Mouse (Mus musculus) midbrain, embryonic 14.5 days (tissue): ENCODE measurements around the gene Trim12c. TPM values are rescaled to one million over a fixed set of nuclear protein-coding genes. Genes with fewer than 3 reads are reported as not detected.
"Not testable (repeated sequence)": the region's sequence is repeated elsewhere in the genome, so short reads cannot be mapped to it uniquely, and the experiment has no call there.

Source experiments
- ATAC-seq: fragments of 200-750 bp; cut with Nextera tagmentation; 2 replicates; pipeline ENCODE4 v1.8.0; 2017; ENCODE audit warnings: moderate number of reproducible peaks, moderate library complexity; ENCODE audit not compliant: low FRiP score, low TSS enrichment
- DNase-seq: peaks from one replicate; pipeline ENCODE4 v3.0.0-alpha.2; 2015
- H3K27ac ChIP-seq: fragments of 300-500 bp; sonication (generic); replicated peaks from 2 replicates; pipeline ENCODE4 v1.5.1; 2014; ENCODE audit warnings: mild to moderate bottlenecking, low read depth, low read length, moderate library complexity
- H3K27me3 ChIP-seq: fragments of 300-500 bp; sonication (generic); 2 replicates; pipeline ENCODE4 v1.6.1; 2014; ENCODE audit warnings: low read length, control low read depth, mixed read lengths; ENCODE audit not compliant: control insufficient read depth, insufficient read depth
- H3K36me3 ChIP-seq: fragments of 300-500 bp; sonication (generic); 2 replicates; pipeline ENCODE4 v1.6.1; 2014; ENCODE audit warnings: low read length, control low read depth; ENCODE audit not compliant: control insufficient read depth, insufficient read depth
- H3K4me1 ChIP-seq: fragments of 300-500 bp; sonication (generic); 2 replicates; pipeline ENCODE4 v1.6.1; 2014; ENCODE audit warnings: mild to moderate bottlenecking, antibody characterized with exemption, low read length, control low read depth; ENCODE audit not compliant: control insufficient read depth, insufficient read depth
- H3K4me2 ChIP-seq: fragments of 300-500 bp; sonication (generic); 2 replicates; pipeline ENCODE4 v1.6.1; 2014; ENCODE audit warnings: mild to moderate bottlenecking, low read length, moderate library complexity
- H3K4me3 ChIP-seq: fragments of 300-500 bp; sonication (generic); replicated peaks from 2 replicates; pipeline ENCODE4 v1.5.1; 2014; ENCODE audit warnings: low read depth, low read length
- H3K9ac ChIP-seq: fragments of 300-500 bp; sonication (generic); replicated peaks from 2 replicates; pipeline ENCODE4 v1.6.1; 2014; ENCODE audit warnings: mild to moderate bottlenecking, low read length, moderate library complexity
- H3K9me3 ChIP-seq: fragments of 300-500 bp; sonication (generic); 2 replicates; pipeline ENCODE4 v1.6.1; 2016; ENCODE audit warnings: low read length, control low read depth, mixed read lengths; ENCODE audit not compliant: control insufficient read depth
- WGBS: fragments of 180-500 bp; shearing (Covaris S2); extraction: QIAGEN DNeasy Blood & Tissue Kit; methylation state at CpG from one replicate; pipeline ENCODE4 v1.1.7; 2014; 5-methylcytosine and 5-hydroxymethylcytosine counted together
- polyA plus RNA-seq: library from polyadenylated mRNA; unstranded; fragments of >200 nt; fragmentation: Nextera tagmentation; extraction: Ambion mirVana; gene quantifications from 2 replicates; pipeline ENCODE4 v1.2.1, GENCODE M21; 2014

Gene Trim12c
- 1.0 and 1.4 TPM in 2 replicates for polyA plus RNA-seq

DNA sequence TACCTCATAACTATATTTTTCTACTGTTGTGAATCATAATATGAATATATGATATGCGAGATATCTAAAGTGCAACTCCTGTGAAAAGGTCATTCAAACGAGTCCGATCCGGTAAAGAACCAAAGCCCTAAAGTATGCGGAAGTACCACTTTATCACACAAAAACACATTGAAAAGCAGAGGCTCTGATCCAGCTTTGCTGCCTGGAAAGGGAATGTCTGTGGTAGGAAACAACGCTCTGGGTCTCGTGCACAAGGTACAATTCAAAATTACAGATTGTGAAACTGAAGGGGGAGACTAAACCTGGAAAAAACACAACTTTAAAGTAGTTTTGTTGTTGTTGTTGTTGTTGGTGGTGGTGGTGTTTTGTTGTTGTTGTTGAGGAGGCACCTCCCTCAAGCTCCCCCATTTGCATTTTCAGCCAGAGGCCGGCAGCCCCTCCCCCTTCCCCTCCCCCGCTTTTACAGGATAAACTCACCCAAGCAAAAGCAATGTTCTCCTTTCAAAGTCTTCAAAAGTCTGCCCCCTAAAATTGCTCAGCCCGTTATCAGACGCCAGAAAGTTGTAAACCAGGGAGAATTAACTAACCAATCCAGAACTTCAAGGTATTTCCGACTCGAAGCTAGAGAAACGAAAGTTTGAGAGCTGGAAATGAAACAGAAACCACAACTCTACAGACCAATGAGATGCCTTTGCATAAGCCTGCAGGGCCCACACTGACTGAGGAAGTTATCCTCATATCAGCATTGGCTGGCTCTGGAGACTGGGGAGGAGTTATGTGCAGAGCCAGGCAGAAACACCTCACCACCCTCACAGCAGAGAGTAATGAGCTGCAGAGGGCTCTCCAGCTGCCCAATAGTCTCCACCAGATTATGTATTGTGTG lies at the start of gene Trim12c:
TSS of gene Trim12c (minus strand) at position 646 of the 883 bp plus-strand sequence.
- Histone ChIP-seq H3K4me2 (peak within 1 kb of the TSS; percentile 38), H3K9ac (no peak within 1 kb of the TSS), H3K9me3 (no peaks in the 10 kb centered on the region), H3K4me1 (no peaks in the 10 kb centered on the region), H3K27ac (no peak within 1 kb of the TSS), H3K27me3 (no peaks in the 10 kb centered on the region), H3K36me3 (no peaks in the 10 kb centered on the region), H3K4me3 (0 out of 2 replicates have a peak within 1 kb of the TSS, but pooled peaks have one; percentile 5)
- WGBS, result 9% methylated on average over 14 of the region's 14 CpGs
- DNase-seq (peak; percentile 43), ATAC-seq (peak; percentile 77)

DNA sequence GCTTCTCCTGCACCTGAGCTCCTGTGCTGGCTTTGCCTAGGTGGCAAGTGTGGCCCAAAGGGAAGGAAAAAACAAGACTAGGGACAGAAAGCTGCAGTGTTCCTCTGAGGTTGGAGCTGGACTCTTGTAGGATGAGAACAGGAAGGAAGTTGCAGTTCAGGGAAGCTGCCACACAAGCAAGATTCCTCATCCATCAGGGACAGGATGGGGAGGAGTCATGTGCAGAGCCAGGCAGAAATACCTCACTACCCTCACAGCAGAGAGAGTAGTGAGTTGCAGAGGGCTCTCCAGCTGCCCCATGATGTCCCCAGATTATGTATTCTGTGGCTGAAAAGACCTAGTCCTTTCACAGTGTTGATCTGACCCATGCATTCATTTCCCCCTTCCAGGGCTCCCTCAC lies 48.0 kb upstream of the Trim12c start:
- Histone ChIP-seq H3K27me3 (no peaks in the 10 kb centered on the region), H3K9me3 (no peaks in the 10 kb centered on the region), H3K4me1 (no peaks in the 10 kb centered on the region), H3K36me3 (no peaks in the 10 kb centered on the region), H3K4me3 (no peak overlapping the region), H3K27ac (no peak overlapping the region), H3K4me2 (no peak overlapping the region), H3K9ac (no peak overlapping the region)
- DNase-seq (no peak), ATAC-seq (no peak)

- Histone ChIP-seq H3K9me3 (no peaks in the 10 kb centered on the region), H3K4me3 (no peak within 1 kb of the TSS), H3K27ac (no peak within 1 kb of the TSS), H3K4me1 (no peaks in the 10 kb centered on the region), H3K9ac (no peak within 1 kb of the TSS), H3K27me3 (no peaks in the 10 kb centered on the region), H3K36me3 (no peaks in the 10 kb centered on the region), H3K4me2 (no peak within 1 kb of the TSS)
- DNase-seq, result no peak
- no peak for ATAC-seq
- 79% methylated on average over 1 of the region's 1 CpGs for WGBS
Measured at GRCm38 (mm10) chr7:104400698-104401097, 47.5 kb upstream of the Trim12c start, which contains the start of gene Trim30c. Gene Trim30c, minus strand, starts transcription at chr7:104400837.

DNA sequence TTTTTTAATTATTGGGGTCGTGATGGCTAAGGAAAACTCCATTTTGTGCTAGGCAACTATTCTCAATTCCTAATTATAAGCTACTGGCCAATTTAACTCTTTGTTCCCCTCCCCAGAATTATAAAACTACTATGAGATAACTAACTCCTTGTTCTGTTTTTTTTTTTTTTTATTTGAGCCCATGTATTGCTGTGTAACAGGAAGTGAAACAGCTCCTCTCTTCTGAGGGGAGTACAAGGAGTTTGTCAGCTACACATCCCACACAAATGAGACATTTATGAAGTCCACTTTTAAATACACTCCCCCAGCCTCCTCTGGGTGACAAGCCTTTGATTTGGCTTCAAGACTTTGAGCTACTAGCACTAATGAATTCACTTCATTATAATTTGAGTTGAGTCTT lies 45.3 kb upstream of the Trim12c start:
- ATAC-seq, result no peak
- WGBS, result 88% methylated on average over 1 of the region's 1 CpGs
- Histone ChIP-seq H3K36me3 (no peaks in the 10 kb centered on the region), H3K27me3 (no peaks in the 10 kb centered on the region), H3K9ac (no peak overlapping the region), H3K4me1 (no peaks in the 10 kb centered on the region), H3K4me2 (no peak overlapping the region), H3K4me3 (no peak overlapping the region), H3K9me3 (no peaks in the 10 kb centered on the region), H3K27ac (no peak overlapping the region)
- no peak for DNase-seq

- no peaks in the 10 kb centered on the region for H3K4me1 ChIP-seq
- H3K27ac ChIP-seq, result no peak within 1 kb of the TSS
- no peak within 1 kb of the TSS for H3K4me3 ChIP-seq
- H3K36me3 ChIP-seq, result no peaks in the 10 kb centered on the region
- no peaks in the 10 kb centered on the region for H3K9me3 ChIP-seq
- ATAC-seq, result no peak
- DNase-seq, result peak; percentile 1
- no peak within 1 kb of the TSS for H3K9ac ChIP-seq
- no peak within 1 kb of the TSS for H3K4me2 ChIP-seq
- WGBS, result 71% methylated on average over 1 of the region's 1 CpGs
- no peaks in the 10 kb centered on the region for H3K27me3 ChIP-seq
Measured at GRCm38 (mm10) chr7:104369736-104370414, 16.7 kb upstream of the Trim12c start, which contains the start of gene Trim30b. Gene Trim30b, minus strand, starts transcription at chr7:104369884.

DNA sequence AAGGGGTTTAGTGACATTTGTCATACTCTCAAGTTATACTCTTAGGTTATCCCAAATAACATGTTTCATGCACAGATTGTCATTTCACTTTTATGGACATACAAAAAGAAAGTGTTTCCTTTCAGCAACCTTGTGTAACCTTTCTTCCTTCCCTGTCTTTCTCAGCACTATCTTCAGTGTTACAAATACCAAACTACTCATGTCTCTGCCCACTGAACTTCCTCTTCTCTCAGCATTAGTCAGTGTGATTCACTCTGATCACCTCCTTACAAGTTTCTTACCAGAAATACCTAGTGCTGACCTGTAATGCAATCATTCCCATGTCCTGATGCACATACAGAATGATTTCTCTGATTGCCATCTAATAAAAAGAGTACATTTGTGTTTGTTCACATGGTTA lies 13.2 kb upstream of the Trim12c start:
- Histone ChIP-seq H3K4me1 (no peaks in the 10 kb centered on the region), H3K9me3 (no peaks in the 10 kb centered on the region), H3K4me2 (no peak overlapping the region), H3K9ac (no peak overlapping the region), H3K4me3 (no peak overlapping the region), H3K36me3 (no peaks in the 10 kb centered on the region), H3K27me3 (no peaks in the 10 kb centered on the region), H3K27ac (no peak overlapping the region)
- ATAC-seq, result no peak
- DNase-seq, result no peak

- Histone ChIP-seq H3K9ac (no peak overlapping the region), H3K27me3 (no peaks in the 10 kb centered on the region), H3K27ac (no peak overlapping the region), H3K36me3 (no peaks in the 10 kb centered on the region), H3K4me3 (no peak overlapping the region), H3K9me3 (no peaks in the 10 kb centered on the region), H3K4me1 (no peaks in the 10 kb centered on the region), H3K4me2 (no peak overlapping the region)
- no peak for DNase-seq
- no peak for ATAC-seq
- WGBS, result 74% methylated on average over 2 of the region's 2 CpGs
Measured at GRCm38 (mm10) chr7:104353600-104353967, 422 bp upstream of the Trim12c start.

- DNase-seq, H3K27ac ChIP-seq, H3K4me1 ChIP-seq, H3K9ac ChIP-seq, H3K27me3 ChIP-seq, H3K36me3 ChIP-seq, H3K4me3 ChIP-seq, H3K9me3 ChIP-seq, H3K4me2 ChIP-seq, ATAC-seq: not testable (repeated sequence)
- WGBS, result 91% methylated on average over 4 of the region's 4 CpGs
Measured at GRCm38 (mm10) chr7:104348043-104348442, 5.1 kb downstream of the Trim12c start.
